Mouse (Mus musculus): ENCODE measurements at regions not wholly inside any gene's neighbourhood (a gene's known extent, or its start where the extent isn't known, plus 50 kb on each side); places are given as distances from the start of the nearest gene placed in this dataset.

- H3K9ac ChIP-seq (replicated peaks; ENCODE audit: low read depth, low read length), result no peak overlapping the region
- no peak overlapping the region for H3K4me2 ChIP-seq (ENCODE audit: low read length)
- H3K27me3 ChIP-seq (replicated peaks; ENCODE audit: control insufficient read depth, insufficient read depth, low read length), result no peaks in the 10 kb centered on the region
- no peaks in the 10 kb centered on the region for H3K9me3 ChIP-seq (ENCODE audit: control insufficient read depth, low read length)
- no peak for ATAC-seq
- H3K4me1 ChIP-seq (replicated peaks; ENCODE audit: control insufficient read depth, insufficient read depth, low read length), result peaks cover 26% of the 10 kb centered on the region
- no peak overlapping the region for H3K4me3 ChIP-seq (replicated peaks; ENCODE audit: low read length)
- 78% methylated on average over 3 of the region's 3 CpGs for WGBS
- no peaks in the 10 kb centered on the region for H3K36me3 ChIP-seq (ENCODE audit: control insufficient read depth, insufficient read depth)
- H3K27ac ChIP-seq (ENCODE audit: low read length), result no peak overlapping the region
Measured at GRCm38 (mm10) chr12:69460552-69461079, 88.4 kb upstream of the Gm9887 start.

- ATAC-seq, result no peak
- no peak overlapping the region for H3K9ac ChIP-seq (replicated peaks; ENCODE audit: low read depth, low read length)
- no peaks in the 10 kb centered on the region for H3K9me3 ChIP-seq (ENCODE audit: control insufficient read depth, low read length)
- no peaks in the 10 kb centered on the region for H3K27me3 ChIP-seq (replicated peaks; ENCODE audit: control insufficient read depth, insufficient read depth, low read length)
- H3K36me3 ChIP-seq (ENCODE audit: control insufficient read depth, insufficient read depth), result no peaks in the 10 kb centered on the region
- H3K27ac ChIP-seq (ENCODE audit: low read length), result 0 out of 2 replicates have a peak overlapping the region, but pooled peaks have one; percentile 1
- H3K4me1 ChIP-seq (replicated peaks; ENCODE audit: control insufficient read depth, insufficient read depth, low read length), result peaks cover 26% of the 10 kb centered on the region
- peak overlapping the region; percentile 1; the same call in 1 of the 2 replicates for H3K4me2 ChIP-seq (ENCODE audit: low read length)
- no peak overlapping the region for H3K4me3 ChIP-seq (replicated peaks; ENCODE audit: low read length)
- WGBS, result 62% methylated on average over 14 of the region's 14 CpGs
Measured at GRCm38 (mm10) chr12:69458170-69458841, 86.0 kb upstream of the Gm9887 start.

GRCm38 (mm10) chr12:69456746-69457145, 84.5 kb upstream of the Gm9887 start:
- no peaks in the 10 kb centered on the region for H3K9me3 ChIP-seq (ENCODE audit: control insufficient read depth, low read length)
- WGBS, result 70% methylated on average over 3 of the region's 3 CpGs
- no peaks in the 10 kb centered on the region for H3K36me3 ChIP-seq (ENCODE audit: control insufficient read depth, insufficient read depth)
- no peak overlapping the region for H3K9ac ChIP-seq (replicated peaks; ENCODE audit: low read depth, low read length)
- H3K27ac ChIP-seq (ENCODE audit: low read length), result peak overlapping the region; percentile 75
- H3K4me1 ChIP-seq (replicated peaks; ENCODE audit: control insufficient read depth, insufficient read depth, low read length), result peaks cover 18% of the 10 kb centered on the region
- H3K27me3 ChIP-seq (replicated peaks; ENCODE audit: control insufficient read depth, insufficient read depth, low read length), result no peaks in the 10 kb centered on the region
- ATAC-seq, result peak; percentile 86
- no peak overlapping the region for H3K4me3 ChIP-seq (replicated peaks; ENCODE audit: low read length)
- no peak overlapping the region for H3K4me2 ChIP-seq (ENCODE audit: low read length)

GRCm38 (mm10) chr12:69456116-69456515, 83.9 kb upstream of the Gm9887 start:
- Histone ChIP-seq H3K9ac (replicated peaks; ENCODE audit: low read depth, low read length) (no peak overlapping the region), H3K4me3 (replicated peaks; ENCODE audit: low read length) (no peak overlapping the region), H3K4me1 (replicated peaks; ENCODE audit: control insufficient read depth, insufficient read depth, low read length) (peaks cover 13% of the 10 kb centered on the region), H3K27ac (ENCODE audit: low read length) (peak overlapping the region; percentile 75), H3K9me3 (ENCODE audit: control insufficient read depth, low read length) (no peaks in the 10 kb centered on the region), H3K36me3 (ENCODE audit: control insufficient read depth, insufficient read depth) (no peaks in the 10 kb centered on the region), H3K27me3 (replicated peaks; ENCODE audit: control insufficient read depth, insufficient read depth, low read length) (no peaks in the 10 kb centered on the region), H3K4me2 (ENCODE audit: low read length) (no peak overlapping the region)
- WGBS, result 85% methylated on average over 12 of the region's 12 CpGs
- no peak for ATAC-seq

GRCm38 (mm10) chr12:69455566-69455965, 83.3 kb upstream of the Gm9887 start:
- ATAC-seq, result no peak
- H3K27ac ChIP-seq (ENCODE audit: low read length), result no peak overlapping the region; the same call in none of the 2 replicates
- H3K4me1 ChIP-seq (replicated peaks; ENCODE audit: control insufficient read depth, insufficient read depth, low read length), result peaks cover 13% of the 10 kb centered on the region
- H3K36me3 ChIP-seq (ENCODE audit: control insufficient read depth, insufficient read depth), result no peaks in the 10 kb centered on the region
- H3K27me3 ChIP-seq (replicated peaks; ENCODE audit: control insufficient read depth, insufficient read depth, low read length), result no peaks in the 10 kb centered on the region
- no peak overlapping the region for H3K4me3 ChIP-seq (replicated peaks; ENCODE audit: low read length)
- no peak overlapping the region for H3K4me2 ChIP-seq (ENCODE audit: low read length)
- H3K9me3 ChIP-seq (ENCODE audit: control insufficient read depth, low read length), result no peaks in the 10 kb centered on the region
- WGBS, result 66% methylated on average over 5 of the region's 5 CpGs
- no peak overlapping the region for H3K9ac ChIP-seq (replicated peaks; ENCODE audit: low read depth, low read length)

GRCm38 (mm10) chr12:69453544-69453943, 81.3 kb upstream of the Gm9887 start:
- H3K27ac ChIP-seq (ENCODE audit: low read length), result no peak overlapping the region
- no peak overlapping the region for H3K4me3 ChIP-seq (replicated peaks; ENCODE audit: low read length)
- no peak overlapping the region for H3K4me2 ChIP-seq (ENCODE audit: low read length)
- no peak for ATAC-seq
- H3K9ac ChIP-seq (replicated peaks; ENCODE audit: low read depth, low read length), result no peak overlapping the region
- H3K4me1 ChIP-seq (replicated peaks; ENCODE audit: control insufficient read depth, insufficient read depth, low read length), result peaks cover 13% of the 10 kb centered on the region
- WGBS, result 87% methylated on average over 6 of the region's 6 CpGs
- no peaks in the 10 kb centered on the region for H3K36me3 ChIP-seq (ENCODE audit: control insufficient read depth, insufficient read depth)
- no peaks in the 10 kb centered on the region for H3K9me3 ChIP-seq (ENCODE audit: control insufficient read depth, low read length)
- H3K27me3 ChIP-seq (replicated peaks; ENCODE audit: control insufficient read depth, insufficient read depth, low read length), result no peaks in the 10 kb centered on the region

- no peak for ATAC-seq
- 91% methylated on average over 10 of the region's 10 CpGs for WGBS
Measured at GRCm38 (mm10) chr12:69452986-69453385, 80.7 kb upstream of the Gm9887 start.

GRCm38 (mm10) chr12:69451110-69451509, 78.9 kb upstream of the Gm9887 start:
- H3K27me3 ChIP-seq (replicated peaks; ENCODE audit: control insufficient read depth, insufficient read depth, low read length), result no peaks in the 10 kb centered on the region
- no peak for ATAC-seq
- no peak overlapping the region for H3K27ac ChIP-seq (ENCODE audit: low read length)
- 61% methylated on average over 6 of the region's 6 CpGs for WGBS
- H3K4me1 ChIP-seq (replicated peaks; ENCODE audit: control insufficient read depth, insufficient read depth, low read length), result peaks cover 17% of the 10 kb centered on the region
- H3K36me3 ChIP-seq (ENCODE audit: control insufficient read depth, insufficient read depth), result no peaks in the 10 kb centered on the region
- H3K4me3 ChIP-seq (replicated peaks; ENCODE audit: low read length), result no peak overlapping the region
- no peaks in the 10 kb centered on the region for H3K9me3 ChIP-seq (ENCODE audit: control insufficient read depth, low read length)
- no peak overlapping the region for H3K4me2 ChIP-seq (ENCODE audit: low read length)
- no peak overlapping the region for H3K9ac ChIP-seq (replicated peaks; ENCODE audit: low read depth, low read length)

More at GRCm38 (mm10) chr12:69452986-69453385, 80.7 kb upstream of the Gm9887 start:
- H3K4me2 ChIP-seq (ENCODE audit: low read length), result no peak overlapping the region
- peaks cover 10% of the 10 kb centered on the region for H3K4me1 ChIP-seq (replicated peaks; ENCODE audit: control insufficient read depth, insufficient read depth, low read length)
- no peak overlapping the region for H3K4me3 ChIP-seq (replicated peaks; ENCODE audit: low read length)
- no peak overlapping the region for H3K27ac ChIP-seq (ENCODE audit: low read length)
- H3K36me3 ChIP-seq (ENCODE audit: control insufficient read depth, insufficient read depth), result no peaks in the 10 kb centered on the region
- H3K9me3 ChIP-seq (ENCODE audit: control insufficient read depth, low read length), result no peaks in the 10 kb centered on the region
- H3K9ac ChIP-seq (replicated peaks; ENCODE audit: low read depth, low read length), result no peak overlapping the region
- no peaks in the 10 kb centered on the region for H3K27me3 ChIP-seq (replicated peaks; ENCODE audit: control insufficient read depth, insufficient read depth, low read length)

- no peak overlapping the region for H3K4me3 ChIP-seq (replicated peaks; ENCODE audit: low read length)
- H3K4me1 ChIP-seq (replicated peaks; ENCODE audit: control insufficient read depth, insufficient read depth, low read length), result peaks cover 18% of the 10 kb centered on the region
- 63% methylated on average over 14 of the region's 14 CpGs for WGBS
- ATAC-seq, result no peak
- H3K27me3 ChIP-seq (replicated peaks; ENCODE audit: control insufficient read depth, insufficient read depth, low read length), result no peaks in the 10 kb centered on the region
- no peak overlapping the region for H3K4me2 ChIP-seq (ENCODE audit: low read length)
- H3K36me3 ChIP-seq (ENCODE audit: control insufficient read depth, insufficient read depth), result no peaks in the 10 kb centered on the region
- no peaks in the 10 kb centered on the region for H3K9me3 ChIP-seq (ENCODE audit: control insufficient read depth, low read length)
- H3K9ac ChIP-seq (replicated peaks; ENCODE audit: low read depth, low read length), result no peak overlapping the region
- H3K27ac ChIP-seq (ENCODE audit: low read length), result no peak overlapping the region
Measured at GRCm38 (mm10) chr12:69447962-69448767, 75.9 kb upstream of the Gm9887 start.
